Mouse (Mus musculus) heart, embryonic 14.5 days (tissue): ENCODE measurements around the gene Nploc4. TPM values are rescaled to one million over a fixed set of nuclear protein-coding genes. Genes with fewer than 3 reads are reported as not detected.

Source experiments
- ATAC-seq: fragments of 200-750 bp; cut with Nextera tagmentation; 2 replicates; pipeline ENCODE4 v1.8.0; 2017; ENCODE audit warnings: low read depth, moderate TSS enrichment; ENCODE audit not compliant: insufficient number of reproducible peaks, insufficient read depth, low FRiP score
- H3K27ac ChIP-seq, 2 experiments: fragments of 200-500 bp in 1 of 2; fragments of 300-500 bp in 1 of 2; sonication (generic) in 1 of 2; replicated peaks in 1 of 2; 2 replicates each; pipeline ENCODE4 v1.5.1; 2012 to 2014; ENCODE audit warnings: low read depth in 2 of 2, low read length in 2 of 2, control low read depth in 1 of 2, mild to moderate bottlenecking in 1 of 2, mixed read lengths in 1 of 2; ENCODE audit not compliant: control insufficient read depth in 1 of 2, insufficient read depth in 1 of 2
- H3K27me3 ChIP-seq: fragments of 300-500 bp; sonication (generic); 2 replicates; pipeline ENCODE4 v1.6.1; 2014; ENCODE audit warnings: mild to moderate bottlenecking, low read length, control low read depth; ENCODE audit not compliant: control insufficient read depth, insufficient read depth
- H3K36me3 ChIP-seq: fragments of 300-500 bp; sonication (generic); 2 replicates; pipeline ENCODE4 v1.6.1; 2014; ENCODE audit warnings: mild to moderate bottlenecking, control low read depth, low read length, mixed read lengths; ENCODE audit not compliant: control insufficient read depth, insufficient read depth
- H3K4me1 ChIP-seq, 2 experiments: fragments of 200-500 bp in 1 of 2; fragments of 300-500 bp in 1 of 2; sonication (generic) in 1 of 2; 2 replicates each; pipeline ENCODE4 v1.6.1; 2012 to 2014; ENCODE audit warnings: low read length in 2 of 2, control low read depth in 1 of 2, mixed read lengths in 1 of 2; ENCODE audit not compliant: control insufficient read depth in 2 of 2, insufficient read depth in 2 of 2
- H3K4me2 ChIP-seq: fragments of 300-500 bp; sonication (generic); 2 replicates; pipeline ENCODE4 v1.6.1; 2014; ENCODE audit warnings: mild to moderate bottlenecking, low read length
- H3K4me3 ChIP-seq, 2 experiments: fragments of 200-500 bp in 1 of 2; fragments of 300-500 bp in 1 of 2; sonication (generic) in 1 of 2; 2 replicates each; pipeline ENCODE4 v1.5.1; 2012 to 2014; ENCODE audit warnings: low read length in 2 of 2, mild to moderate bottlenecking in 2 of 2, control low read depth in 1 of 2, low read depth in 1 of 2, moderate library complexity in 1 of 2; ENCODE audit not compliant: control insufficient read depth in 1 of 2, insufficient read depth in 1 of 2
- H3K9ac ChIP-seq: fragments of 300-500 bp; sonication (generic); 2 replicates; pipeline ENCODE4 v1.6.1; 2014; ENCODE audit warnings: mild to moderate bottlenecking, low read length
- H3K9me3 ChIP-seq: fragments of 300-500 bp; sonication (generic); 2 replicates; pipeline ENCODE4 v1.6.1; 2016; ENCODE audit warnings: low read length, control low read depth; ENCODE audit not compliant: control insufficient read depth
- WGBS: fragments of 180-500 bp; shearing (Covaris S2); extraction: QIAGEN DNeasy Blood & Tissue Kit; methylation state at CpG from one replicate; pipeline ENCODE4 v1.1.7; 2014; 5-methylcytosine and 5-hydroxymethylcytosine counted together
- polyA plus RNA-seq: library from polyadenylated mRNA; unstranded; fragments of >200 nt; fragmentation: Nextera tagmentation; extraction: Ambion mirVana; gene quantifications from 2 replicates; pipeline ENCODE4 v1.2.1, GENCODE M21; 2014

The Nploc4 gene
- polyA plus RNA-seq, 1 experiment from 2014 or later = 37.2 TPM

DNA sequence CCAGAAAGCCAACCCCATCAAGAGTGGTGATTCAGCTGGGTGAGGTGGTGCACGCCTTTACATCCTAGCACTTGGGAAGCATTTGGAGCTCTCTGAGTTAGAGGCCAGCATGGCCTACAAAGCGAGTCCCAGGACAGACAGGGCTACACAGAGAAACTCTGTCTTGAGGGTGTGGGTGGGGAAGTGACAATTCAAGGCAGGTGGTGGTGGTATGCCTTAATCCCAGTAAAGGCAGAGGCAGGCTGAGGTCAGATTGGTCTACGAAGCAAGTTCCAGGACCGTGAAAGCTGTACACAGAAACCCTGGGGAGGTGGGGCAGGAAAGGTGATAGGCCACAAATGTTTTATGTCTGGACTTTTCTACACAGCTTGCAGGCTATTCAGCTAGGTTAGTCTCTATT is 17.5 kb upstream of the Nploc4 start:
- H3K4me3 ChIP-seq = no peak overlapping the region
- H3K9me3 ChIP-seq = no peaks in the 10 kb centered on the region
- ATAC-seq = no peak
- WGBS = 91% methylated on average over 4 of the region's 4 CpGs
- H3K4me2 ChIP-seq = no peak overlapping the region
- peaks cover 4 to 9% of the 10 kb centered on the region in 2 experiments for H3K4me1 ChIP-seq
- peaks cover 14% of the 10 kb centered on the region for H3K36me3 ChIP-seq
- H3K27ac ChIP-seq = no peak overlapping the region
- H3K27me3 ChIP-seq = no peaks in the 10 kb centered on the region
- H3K9ac ChIP-seq = no peak overlapping the region

DNA sequence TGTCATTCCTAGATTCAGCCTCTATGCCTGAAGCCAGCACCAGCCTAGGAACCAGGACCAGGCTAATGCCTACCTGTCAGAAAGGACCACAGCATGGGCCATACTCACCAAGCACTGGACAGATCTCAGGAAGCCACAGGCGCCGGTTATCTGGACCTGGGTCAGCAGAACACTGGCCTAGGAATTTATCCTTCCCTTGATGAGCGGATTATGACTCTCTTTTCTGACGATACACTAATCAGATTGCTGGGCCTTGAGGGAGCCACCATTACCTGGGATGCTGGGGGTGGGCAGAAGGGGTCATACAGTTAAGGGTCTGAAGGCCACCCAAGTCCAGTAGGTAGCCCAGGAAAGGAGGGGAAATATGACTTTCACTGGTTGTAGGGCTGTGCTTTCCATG is 15.8 kb upstream of the Nploc4 start, which contains the start of gene Pde6g:
Gene Pde6g, minus strand, starts transcription at position 195 of the 400 bp plus-strand sequence.
- no peak for ATAC-seq
- no peaks in the 10 kb centered on the region for H3K9me3 ChIP-seq
- no peak within 1 kb of the TSS for H3K9ac ChIP-seq
- H3K4me2 ChIP-seq = no peak within 1 kb of the TSS
- peaks cover 4% of the 10 kb centered on the region in 2 experiments; a peak in 3 of 4 replicates for H3K4me1 ChIP-seq
- H3K4me3 ChIP-seq = no peak within 1 kb of the TSS
- H3K27me3 ChIP-seq = no peaks in the 10 kb centered on the region
- peaks cover 6% of the 10 kb centered on the region; the same call in 1 of the 2 replicates for H3K36me3 ChIP-seq
- H3K27ac ChIP-seq = no peak within 1 kb of the TSS
- WGBS = 78% methylated on average over 4 of the region's 4 CpGs

DNA sequence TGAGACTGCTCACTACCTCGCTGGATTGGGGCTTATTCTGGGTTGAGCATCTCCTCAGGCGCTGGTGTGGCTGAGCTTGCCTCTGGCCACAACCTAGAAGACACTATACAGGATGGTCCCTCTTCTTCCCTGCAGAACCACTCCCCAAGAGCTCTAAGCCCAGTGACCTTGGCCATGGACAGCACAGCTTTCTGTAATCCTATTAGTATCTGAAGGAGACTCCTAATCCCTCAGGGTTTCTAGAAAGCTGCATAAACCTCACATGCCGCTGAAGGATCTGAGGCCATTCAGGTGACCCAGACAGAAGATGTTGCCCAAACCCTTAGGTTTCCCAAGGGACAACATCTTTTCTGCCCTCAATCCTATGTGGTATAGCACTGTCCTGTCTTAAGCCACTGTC is 14.7 kb upstream of the Nploc4 start:
- Histone ChIP-seq H3K9me3 (no peaks in the 10 kb centered on the region), H3K27me3 (no peaks in the 10 kb centered on the region), H3K4me3 (no peak overlapping the region), H3K4me2 (no peak overlapping the region), H3K27ac (no peak overlapping the region), H3K4me1 (peaks cover 4% of the 10 kb centered on the region in 2 experiments; a peak in 3 of 4 replicates), H3K36me3 (peaks cover 6% of the 10 kb centered on the region; the same call in 1 of the 2 replicates), H3K9ac (no peak overlapping the region)
- WGBS = 64% methylated on average over 3 of the region's 3 CpGs
- no peak for ATAC-seq

DNA sequence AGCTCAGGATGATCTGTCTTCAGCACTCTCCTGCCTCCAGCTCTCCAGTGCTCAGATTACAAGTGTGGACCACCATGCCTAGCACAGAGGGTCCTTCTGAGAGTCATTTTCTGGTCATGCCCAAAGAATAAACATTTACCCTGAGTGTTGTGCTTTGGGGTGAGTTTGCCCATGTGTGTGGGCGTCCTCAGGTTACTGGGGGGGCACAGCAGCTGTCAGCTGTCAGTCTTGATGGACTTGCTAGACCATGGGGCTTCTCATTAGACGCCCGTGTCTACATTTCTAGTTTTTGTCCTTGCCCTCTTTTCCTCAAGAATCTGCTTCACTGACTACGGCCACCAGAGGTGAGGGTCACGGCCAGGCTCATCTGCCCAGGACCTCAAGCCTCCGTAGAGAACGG is 9.7 kb upstream of the Nploc4 start:
- Histone ChIP-seq H3K27me3 (no peaks in the 10 kb centered on the region), H3K4me2 (no peak overlapping the region), H3K4me3 (no peak overlapping the region), H3K9me3 (no peaks in the 10 kb centered on the region), H3K4me1 (no peaks in the 10 kb centered on the region), H3K27ac (no peak overlapping the region), H3K9ac (no peak overlapping the region), H3K36me3 (no peaks in the 10 kb centered on the region)
- no peak for ATAC-seq
- 82% methylated on average over 7 of the region's 7 CpGs for WGBS

DNA sequence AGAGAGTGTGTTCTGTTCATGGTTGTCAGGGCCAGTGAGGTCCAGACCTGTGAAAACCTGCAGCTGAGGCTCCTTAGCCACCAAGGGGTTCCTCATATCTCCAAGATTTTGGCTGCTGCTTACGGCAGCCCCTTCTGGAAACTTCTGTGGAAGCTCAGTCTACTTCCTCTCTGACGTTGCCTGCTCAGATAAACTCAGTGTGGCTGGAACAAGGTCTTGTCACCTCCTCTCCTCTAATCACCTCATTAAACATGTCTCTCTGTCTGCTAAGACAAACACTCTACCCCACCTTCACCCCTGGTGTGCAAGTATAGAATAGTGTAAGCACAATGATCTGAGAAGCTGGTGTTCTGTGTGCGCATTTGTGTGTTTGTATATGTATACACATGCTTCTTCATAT is 8.0 kb upstream of the Nploc4 start:
- WGBS = 46% methylated on average over 3 of the region's 3 CpGs
- H3K27me3 ChIP-seq = no peaks in the 10 kb centered on the region
- ATAC-seq = no peak

DNA sequence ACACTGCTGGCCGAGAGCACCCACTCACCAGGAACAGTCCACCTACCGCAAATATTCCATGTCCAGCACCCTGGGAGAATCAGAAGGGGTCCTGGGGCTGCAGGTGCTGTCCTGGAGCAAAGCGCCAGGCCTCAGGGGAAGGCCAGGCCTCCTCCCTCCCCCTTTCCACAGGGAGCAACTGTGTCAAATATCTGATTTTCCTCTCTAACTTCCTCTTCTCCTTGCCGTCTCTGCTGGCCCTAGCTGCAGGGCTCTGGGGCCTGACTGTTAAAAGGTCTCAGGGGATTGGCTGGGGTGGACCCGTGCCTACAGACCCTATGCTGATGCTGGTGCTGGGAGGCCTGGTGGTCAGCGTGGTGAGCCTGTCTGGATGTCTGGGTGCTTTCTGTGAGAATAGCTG is 6.6 kb upstream of the Nploc4 start:
- no peak for ATAC-seq
- H3K27ac ChIP-seq = no peak overlapping the region
- WGBS = 56% methylated on average over 6 of the region's 6 CpGs

More for the DNA sequence above, 8.0 kb upstream of the Nploc4 start:
- Histone ChIP-seq H3K4me2 (no peak overlapping the region), H3K27ac (no peak overlapping the region), H3K9me3 (no peaks in the 10 kb centered on the region), H3K4me3 (no peak overlapping the region), H3K9ac (no peak overlapping the region), H3K4me1 (no peaks in the 10 kb centered on the region), H3K36me3 (no peaks in the 10 kb centered on the region)

DNA sequence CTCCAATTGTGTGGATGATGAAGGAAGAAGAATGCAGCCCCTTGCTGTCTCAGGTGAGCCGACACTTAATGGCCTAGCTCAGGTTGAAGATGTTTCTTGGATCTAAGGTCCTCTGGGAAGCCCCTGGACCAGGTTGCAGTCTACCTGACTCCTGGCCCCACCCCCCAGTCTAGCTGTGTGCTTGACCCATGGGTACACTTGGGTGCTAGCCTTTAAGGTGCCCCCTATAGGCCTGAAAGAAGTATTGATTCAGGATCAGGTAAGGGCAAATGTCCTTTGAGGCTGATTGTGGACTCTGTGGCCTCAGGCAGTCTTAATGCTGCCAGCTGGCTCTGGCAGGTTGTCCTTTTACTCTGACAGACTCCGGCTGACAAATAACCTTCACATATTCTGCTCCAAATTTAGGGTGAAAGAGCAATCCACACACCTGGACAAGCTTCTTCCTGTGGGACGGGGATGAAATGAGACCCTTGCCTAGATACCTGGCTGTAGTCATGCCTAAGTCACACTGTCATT is 5.3 kb upstream of the Nploc4 start:
- H3K4me1 ChIP-seq = no peaks in the 10 kb centered on the region
- H3K27me3 ChIP-seq = no peaks in the 10 kb centered on the region
- 87% methylated on average over 3 of the region's 3 CpGs for WGBS
- no peaks in the 10 kb centered on the region for H3K36me3 ChIP-seq
- no peak overlapping the region for H3K9ac ChIP-seq
- no peaks in the 10 kb centered on the region for H3K9me3 ChIP-seq
- no peak overlapping the region for H3K27ac ChIP-seq
- ATAC-seq = no peak
- no peak overlapping the region for H3K4me2 ChIP-seq
- H3K4me3 ChIP-seq = no peak overlapping the region

More for the DNA sequence above, 6.6 kb upstream of the Nploc4 start:
- Histone ChIP-seq H3K9ac (no peak overlapping the region), H3K4me3 (no peak overlapping the region), H3K4me2 (no peak overlapping the region), H3K4me1 (no peaks in the 10 kb centered on the region), H3K9me3 (no peaks in the 10 kb centered on the region), H3K36me3 (no peaks in the 10 kb centered on the region), H3K27me3 (no peaks in the 10 kb centered on the region)

DNA sequence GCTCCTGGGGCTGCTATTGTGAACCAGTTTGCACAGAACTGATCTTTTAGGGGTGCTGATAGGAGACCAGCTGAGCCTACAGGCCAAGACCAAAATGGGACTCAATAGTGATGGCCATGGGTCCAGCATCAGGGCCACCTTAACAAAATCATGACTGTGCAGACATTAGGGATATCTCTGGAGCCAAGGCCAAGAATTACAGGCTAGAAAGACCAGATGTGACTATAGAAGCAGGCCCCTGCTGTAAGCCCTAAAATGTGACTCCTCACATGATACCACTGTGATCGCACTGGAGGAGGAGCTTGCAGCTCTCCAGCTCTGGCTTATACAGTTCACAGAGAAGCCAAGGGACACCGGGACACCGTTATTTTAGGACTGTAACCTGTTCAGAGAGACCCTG is 4.8 kb upstream of the Nploc4 start, which contains the start of gene Tspan10:
Gene Tspan10, plus strand, starts transcription at position 301 of the 400 bp plus-strand sequence.
- H3K4me2 ChIP-seq = no peak within 1 kb of the TSS
- no peaks in the 10 kb centered on the region for H3K9me3 ChIP-seq
- 80% methylated on average over 3 of the region's 3 CpGs for WGBS
- no peak within 1 kb of the TSS for H3K27ac ChIP-seq
- no peaks in the 10 kb centered on the region for H3K4me1 ChIP-seq
- H3K4me3 ChIP-seq = no peak within 1 kb of the TSS
- H3K27me3 ChIP-seq = no peaks in the 10 kb centered on the region
- no peak within 1 kb of the TSS for H3K9ac ChIP-seq
- no peak for ATAC-seq
- H3K36me3 ChIP-seq = no peaks in the 10 kb centered on the region
